Mouse (Mus musculus) T-helper 17 cell (primary cell): ENCODE measurements around the gene Myh8.

Experiments
- in situ Hi-C, 2 experiments: fragments of 300-600 bp; cut with MboI, MseI; formaldehyde crosslinking; loops; 1 replicate in 1 of 2; 2 replicates in 1 of 2; pipeline ENCODE4 v1.15.1; 2025; ENCODE audit warnings: high pct_unique_total_duplicates in 2 of 2

Gene Myh8

GRCm38 (mm10) chr11:67358031-67358430, 81.1 kb downstream of the Myh8 start:
- in situ Hi-C loops = loop anchor here (5.0 to 10.0 kb wide), 2 partner anchors 246 to 343 kb away; no protein-coding TSS in a partner anchor
